Mouse (Mus musculus): Measurements from ENCODE around the gene Gm5105. TPM values are rescaled to one million over a fixed set of nuclear protein-coding genes. Genes with fewer than 3 reads are reported as not detected.

Gm5105 gene
- polyA plus RNA-seq, 2 experiments = 0.15 to 0.21 TPM

- Histone ChIP-seq H3K4me1 (ENCODE audit: control insufficient read depth, insufficient read depth, low read length) (no peaks in the 10 kb centered on the region), H3K4me3 (replicated peaks; ENCODE audit: low read length) (no peak overlapping the region), H3K9me3 (ENCODE audit: control insufficient read depth, low read length) (no peaks in the 10 kb centered on the region), H3K4me2 (replicated peaks; ENCODE audit: low read depth, low read length, severe bottlenecking) (no peak overlapping the region), H3K27ac (replicated peaks; ENCODE audit: low read depth, low read length) (0 out of 2 replicates have a peak overlapping the region, but pooled peaks have one; percentile 38), H3K27me3 (ENCODE audit: control insufficient read depth, insufficient read depth, low read length) (no peaks in the 10 kb centered on the region), H3K9ac (ENCODE audit: low read depth, low read length, severe bottlenecking) (no peak overlapping the region), H3K36me3 (ENCODE audit: control insufficient read depth, insufficient read depth, low read length) (no peaks in the 10 kb centered on the region)
- no peak for TF ChIP-seq POLR2A (IDR thresholded peaks at IDR 0.05; ENCODE audit: borderline replicate concordance, extremely low read depth, insufficient read depth, insufficient read length)
- 70% methylated on average over 10 of the region's 10 CpGs for WGBS
- ATAC-seq (ENCODE audit: low FRiP score, low read depth) (peak; percentile 53; the same call in 1 of the 2 replicates), DNase-seq (ENCODE audit: low spot score) (peak; percentile 57)
Observed at GRCm38 (mm10) chr3:138095718-138096117, 28.5 kb upstream of the Gm5105 start.

- Histone ChIP-seq H3K36me3 (ENCODE audit: control insufficient read depth, insufficient read depth, low read length) (no peaks in the 10 kb centered on the region), H3K4me1 (ENCODE audit: control insufficient read depth, insufficient read depth, low read length) (no peaks in the 10 kb centered on the region), H3K27me3 (ENCODE audit: control insufficient read depth, insufficient read depth, low read length) (no peaks in the 10 kb centered on the region), H3K9me3 (ENCODE audit: control insufficient read depth, low read length) (no peaks in the 10 kb centered on the region), H3K9ac (ENCODE audit: low read depth, low read length, severe bottlenecking) (no peak overlapping the region), H3K4me3 (replicated peaks; ENCODE audit: low read length) (no peak overlapping the region), H3K27ac (replicated peaks; ENCODE audit: low read depth, low read length) (no peak overlapping the region), H3K4me2 (replicated peaks; ENCODE audit: low read depth, low read length, severe bottlenecking) (no peak overlapping the region)
- 76% methylated on average over 3 of the region's 3 CpGs for WGBS
- TF ChIP-seq POLR2A (IDR thresholded peaks at IDR 0.05; ENCODE audit: borderline replicate concordance, extremely low read depth, insufficient read depth, insufficient read length) = no peak
- ATAC-seq (ENCODE audit: low FRiP score, low read depth) (no peak), DNase-seq (ENCODE audit: low spot score) (no peak)
Observed at GRCm38 (mm10) chr3:138095301-138095700, 28.1 kb upstream of the Gm5105 start.

- Histone ChIP-seq H3K36me3 (ENCODE audit: control insufficient read depth, insufficient read depth, low read length) (no peaks in the 10 kb centered on the region), H3K4me1 (ENCODE audit: control insufficient read depth, insufficient read depth, low read length) (no peaks in the 10 kb centered on the region), H3K27ac (replicated peaks; ENCODE audit: low read depth, low read length) (no peak overlapping the region), H3K4me2 (replicated peaks; ENCODE audit: low read depth, low read length, severe bottlenecking) (no peak overlapping the region), H3K9ac (ENCODE audit: low read depth, low read length, severe bottlenecking) (no peak overlapping the region), H3K27me3 (ENCODE audit: control insufficient read depth, insufficient read depth, low read length) (no peaks in the 10 kb centered on the region), H3K4me3 (replicated peaks; ENCODE audit: low read length) (no peak overlapping the region), H3K9me3 (ENCODE audit: control insufficient read depth, low read length) (no peaks in the 10 kb centered on the region)
- DNase-seq (ENCODE audit: low spot score) = no peak
- no peak for ATAC-seq (ENCODE audit: low FRiP score, low read depth)
- WGBS = 82% methylated on average over 4 of the region's 4 CpGs
- no peak for TF ChIP-seq POLR2A (IDR thresholded peaks at IDR 0.05; ENCODE audit: borderline replicate concordance, extremely low read depth, insufficient read depth, insufficient read length)
Observed at GRCm38 (mm10) chr3:138083896-138084295, 16.7 kb upstream of the Gm5105 start.

- no peak overlapping the region for H3K4me2 ChIP-seq (replicated peaks; ENCODE audit: low read depth, low read length, severe bottlenecking)
- H3K4me1 ChIP-seq (ENCODE audit: control insufficient read depth, insufficient read depth, low read length) = no peaks in the 10 kb centered on the region
- WGBS = 68% methylated on average over 1 of the region's 1 CpGs
- DNase-seq (ENCODE audit: low spot score) = no peak
- no peaks in the 10 kb centered on the region for H3K9me3 ChIP-seq (ENCODE audit: control insufficient read depth, low read length)
- H3K27me3 ChIP-seq (ENCODE audit: control insufficient read depth, insufficient read depth, low read length) = no peaks in the 10 kb centered on the region
- H3K4me3 ChIP-seq (replicated peaks; ENCODE audit: low read length) = no peak overlapping the region
- no peak overlapping the region for H3K9ac ChIP-seq (ENCODE audit: low read depth, low read length, severe bottlenecking)
- no peak overlapping the region for H3K27ac ChIP-seq (replicated peaks; ENCODE audit: low read depth, low read length)
- ATAC-seq (ENCODE audit: low FRiP score, low read depth) = no peak
- no peak for TF ChIP-seq POLR2A (IDR thresholded peaks at IDR 0.05; ENCODE audit: borderline replicate concordance, extremely low read depth, insufficient read depth, insufficient read length)
- no peaks in the 10 kb centered on the region for H3K36me3 ChIP-seq (ENCODE audit: control insufficient read depth, insufficient read depth, low read length)
Observed at GRCm38 (mm10) chr3:138083073-138083637, 16.0 kb upstream of the Gm5105 start.

GRCm38 (mm10) chr3:138078701-138079100 is 11.5 kb upstream of the Gm5105 start:
- Histone ChIP-seq H3K36me3 (ENCODE audit: control insufficient read depth, insufficient read depth, low read length) (no peaks in the 10 kb centered on the region), H3K4me1 (ENCODE audit: control insufficient read depth, insufficient read depth, low read length) (peaks cover 3% of the 10 kb centered on the region; the same call in 1 of the 2 replicates), H3K4me2 (replicated peaks; ENCODE audit: low read depth, low read length, severe bottlenecking) (no peak overlapping the region), H3K9me3 (ENCODE audit: control insufficient read depth, low read length) (no peaks in the 10 kb centered on the region), H3K4me3 (replicated peaks; ENCODE audit: low read length) (no peak overlapping the region), H3K9ac (ENCODE audit: low read depth, low read length, severe bottlenecking) (no peak overlapping the region), H3K27me3 (ENCODE audit: control insufficient read depth, insufficient read depth, low read length) (no peaks in the 10 kb centered on the region), H3K27ac (replicated peaks; ENCODE audit: low read depth, low read length) (no peak overlapping the region)
- ATAC-seq (ENCODE audit: low FRiP score, low read depth) (no peak), DNase-seq (ENCODE audit: low spot score) (no peak)
- no peak for TF ChIP-seq POLR2A (IDR thresholded peaks at IDR 0.05; ENCODE audit: borderline replicate concordance, extremely low read depth, insufficient read depth, insufficient read length)
- 68% methylated on average over 1 of the region's 1 CpGs for WGBS

Measured in limb, embryonic 14.5 days (tissue).